Mouse (Mus musculus): ENCODE measurements around the gene Daam2. TPM values are rescaled to one million over a fixed set of nuclear protein-coding genes. Genes with fewer than 3 reads are reported as not detected.

Daam2 gene
- polyA plus RNA-seq (2015; fragmentation: Nextera tagmentation; extraction: Ambion mirVana) = 4.7 and 4.8 TPM in 2 replicates

DNA sequence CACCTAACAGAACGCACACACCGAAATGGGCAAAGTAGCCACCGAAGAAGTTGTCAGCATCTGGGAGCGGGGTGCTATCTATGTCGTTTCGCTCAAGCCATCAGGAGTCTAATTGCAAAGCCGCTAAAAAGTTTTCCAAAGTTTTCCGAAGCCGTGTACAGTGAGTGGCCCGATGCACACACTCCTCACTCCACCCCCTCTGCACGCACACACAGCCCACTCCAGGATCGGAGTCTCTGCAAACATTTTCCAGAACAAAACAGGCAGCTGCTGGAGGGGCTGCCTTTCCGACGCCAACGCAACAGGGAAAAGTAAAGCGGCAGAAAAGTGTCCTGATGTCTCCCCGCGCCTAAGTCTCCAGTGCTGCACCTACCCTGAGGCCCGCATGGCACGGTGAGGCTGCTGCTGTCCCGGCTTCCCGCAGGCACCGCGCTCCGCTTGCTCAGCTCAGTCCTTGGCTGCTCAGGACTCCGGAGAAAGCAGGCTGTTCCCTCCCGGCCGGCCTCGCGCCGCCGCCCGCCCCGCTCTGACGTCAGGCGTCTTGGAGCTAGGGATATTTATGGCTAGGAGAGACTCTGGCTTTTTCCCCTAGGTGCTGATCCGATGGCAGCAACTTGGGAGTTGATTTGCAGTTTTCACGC is at the start of gene Daam2:
Gene Daam2 (minus strand): TSS at position 514 of the 641 bp plus-strand sequence.
- H3K9ac ChIP-seq (ENCODE audit: low read depth, low read length) = peak within 1 kb of the TSS; percentile 61
- 0 out of 2 replicates have a peak, but pooled peaks cover 2% of the 10 kb centered on the region for H3K4me1 ChIP-seq (replicated peaks; ENCODE audit: insufficient read depth, low read length)
- H3K9me3 ChIP-seq (replicated peaks; ENCODE audit: low read length) = no peaks in the 10 kb centered on the region
- under 1% methylated on average over 38 of the region's 38 CpGs for WGBS
- no peak for TF ChIP-seq CTCF (IDR thresholded peaks at IDR 0.05; ENCODE audit: low read depth)
- H3K4me2 ChIP-seq (ENCODE audit: low read length) = peak within 1 kb of the TSS; percentile 71
- no peaks in the 10 kb centered on the region for H3K36me3 ChIP-seq (ENCODE audit: insufficient read depth, low read length)
- no peaks in the 10 kb centered on the region for H3K27me3 ChIP-seq (ENCODE audit: insufficient read depth, low read length)
- peak within 1 kb of the TSS; percentile 47 for H3K4me3 ChIP-seq (replicated peaks; ENCODE audit: low read depth, low read length)
- DNase-seq (ENCODE audit: low spot score) = peak; percentile 93
- peak; percentile 86 for ATAC-seq (replicated peaks; ENCODE audit: low FRiP score, low read depth)
- peak within 1 kb of the TSS; percentile 70 for H3K27ac ChIP-seq

DNA sequence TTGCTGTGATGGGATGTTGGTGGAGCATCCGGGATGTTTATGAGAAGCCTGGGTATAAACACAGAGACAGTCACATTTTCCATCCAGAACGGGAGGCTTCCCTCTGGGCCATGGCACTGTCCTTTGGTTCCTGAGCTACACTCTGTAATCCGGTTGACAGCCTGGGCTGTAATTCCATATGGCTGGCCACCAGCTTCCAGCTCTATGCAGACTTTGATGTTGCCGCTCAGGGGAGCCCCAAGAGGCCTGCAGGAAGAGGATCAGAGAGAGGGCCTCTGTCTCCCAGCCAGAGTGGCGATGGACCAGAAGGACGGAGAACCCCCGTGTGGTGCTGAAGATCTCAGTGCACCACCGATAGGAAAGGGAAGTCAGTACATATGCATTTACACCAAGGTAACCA is 46.2 kb upstream of the Daam2 start:
- Histone ChIP-seq H3K4me3 (replicated peaks; ENCODE audit: low read depth, low read length) (no peak overlapping the region), H3K27me3 (ENCODE audit: insufficient read depth, low read length) (no peaks in the 10 kb centered on the region), H3K4me1 (replicated peaks; ENCODE audit: insufficient read depth, low read length) (no peaks in the 10 kb centered on the region), H3K4me2 (ENCODE audit: low read length) (no peak overlapping the region), H3K36me3 (ENCODE audit: insufficient read depth, low read length) (no peaks in the 10 kb centered on the region), H3K9me3 (replicated peaks; ENCODE audit: low read length) (no peaks in the 10 kb centered on the region), H3K27ac (no peak overlapping the region), H3K9ac (ENCODE audit: low read depth, low read length) (no peak overlapping the region)
- TF ChIP-seq CTCF (IDR thresholded peaks at IDR 0.05; ENCODE audit: low read depth) = no peak
- ATAC-seq (replicated peaks; ENCODE audit: low FRiP score, low read depth) (no peak), DNase-seq (ENCODE audit: low spot score) (no peak)
- WGBS = 40% methylated on average over 8 of the region's 8 CpGs

- WGBS = 55% methylated on average over 7 of the region's 7 CpGs
- ATAC-seq (replicated peaks; ENCODE audit: low FRiP score, low read depth) = no peak
These were observed 43.3 kb upstream of the Daam2 start for GRCm38 (mm10) chr17:49607351-49608027.

DNA sequence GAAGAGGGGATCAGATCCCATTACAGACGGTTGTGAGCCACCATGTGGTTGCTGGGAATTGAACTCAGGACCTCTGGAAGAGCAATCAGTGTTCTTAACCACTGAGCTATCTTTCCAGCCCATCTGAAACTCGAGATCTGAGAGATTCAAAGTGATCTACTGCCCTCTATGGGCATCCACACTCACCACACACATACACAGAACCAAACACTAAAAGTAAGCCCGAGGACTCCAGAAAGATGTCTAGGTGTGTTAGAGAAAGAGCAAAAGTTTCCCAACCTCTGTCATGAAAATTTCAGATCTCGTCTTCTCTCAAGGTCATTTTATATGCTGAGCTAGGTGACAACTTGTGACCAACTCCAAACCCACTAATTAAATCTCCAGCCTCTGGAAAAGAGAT is 41.3 kb upstream of the Daam2 start:
- ATAC-seq (replicated peaks; ENCODE audit: low FRiP score, low read depth) (no peak), DNase-seq (ENCODE audit: low spot score) (no peak)
- no peaks in the 10 kb centered on the region for H3K36me3 ChIP-seq (ENCODE audit: insufficient read depth, low read length)
- H3K27me3 ChIP-seq (ENCODE audit: insufficient read depth, low read length) = no peaks in the 10 kb centered on the region
- H3K4me2 ChIP-seq (ENCODE audit: low read length) = no peak overlapping the region
- no peak for TF ChIP-seq CTCF (IDR thresholded peaks at IDR 0.05; ENCODE audit: low read depth)
- no peak overlapping the region for H3K27ac ChIP-seq
- no peaks in the 10 kb centered on the region for H3K4me1 ChIP-seq (replicated peaks; ENCODE audit: insufficient read depth, low read length)
- H3K9me3 ChIP-seq (replicated peaks; ENCODE audit: low read length) = no peaks in the 10 kb centered on the region
- WGBS = 81% methylated on average over 4 of the region's 4 CpGs
- no peak overlapping the region for H3K9ac ChIP-seq (ENCODE audit: low read depth, low read length)
- no peak overlapping the region for H3K4me3 ChIP-seq (replicated peaks; ENCODE audit: low read depth, low read length)

More at GRCm38 (mm10) chr17:49607351-49608027, 43.3 kb upstream of the Daam2 start:
- Histone ChIP-seq H3K9me3 (replicated peaks; ENCODE audit: low read length) (no peaks in the 10 kb centered on the region), H3K4me2 (ENCODE audit: low read length) (no peak overlapping the region), H3K9ac (ENCODE audit: low read depth, low read length) (no peak overlapping the region), H3K36me3 (ENCODE audit: insufficient read depth, low read length) (no peaks in the 10 kb centered on the region), H3K27me3 (ENCODE audit: insufficient read depth, low read length) (no peaks in the 10 kb centered on the region), H3K4me1 (replicated peaks; ENCODE audit: insufficient read depth, low read length) (no peaks in the 10 kb centered on the region), H3K27ac (no peak overlapping the region), H3K4me3 (replicated peaks; ENCODE audit: low read depth, low read length) (no peak overlapping the region)
- TF ChIP-seq CTCF (IDR thresholded peaks at IDR 0.05; ENCODE audit: low read depth) = no peak
- DNase-seq (ENCODE audit: low spot score) = no peak

DNA sequence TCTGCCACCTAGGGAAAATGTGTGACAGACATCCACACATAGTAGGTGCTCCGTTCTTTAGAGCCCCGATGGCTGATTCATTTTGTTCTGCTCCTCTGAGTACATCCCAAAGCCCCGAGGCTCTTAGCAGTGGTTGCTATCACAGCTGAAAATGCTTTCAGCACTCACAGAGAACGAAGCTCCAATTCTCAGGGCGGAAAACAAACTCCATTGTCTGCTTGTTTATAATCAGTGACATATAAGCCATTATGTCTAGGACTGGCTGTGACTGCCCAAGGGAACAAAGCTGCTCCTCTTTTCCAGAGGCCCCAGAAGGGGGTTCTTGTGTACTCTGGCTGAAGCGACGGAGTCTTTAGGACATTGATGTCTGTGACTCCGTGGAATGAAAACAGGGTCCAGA is 25.9 kb upstream of the Daam2 start:
- DNase-seq (ENCODE audit: low spot score) (no peak), ATAC-seq (replicated peaks; ENCODE audit: low FRiP score, low read depth) (no peak)
- no peaks in the 10 kb centered on the region for H3K27me3 ChIP-seq (ENCODE audit: insufficient read depth, low read length)
- 57% methylated on average over 8 of the region's 8 CpGs for WGBS
- TF ChIP-seq CTCF (IDR thresholded peaks at IDR 0.05; ENCODE audit: low read depth) = no peak
- H3K9ac ChIP-seq (ENCODE audit: low read depth, low read length) = no peak overlapping the region
- H3K4me2 ChIP-seq (ENCODE audit: low read length) = no peak overlapping the region
- H3K9me3 ChIP-seq (replicated peaks; ENCODE audit: low read length) = no peaks in the 10 kb centered on the region
- H3K27ac ChIP-seq = no peak overlapping the region
- no peak overlapping the region for H3K4me3 ChIP-seq (replicated peaks; ENCODE audit: low read depth, low read length)
- no peaks in the 10 kb centered on the region for H3K36me3 ChIP-seq (ENCODE audit: insufficient read depth, low read length)
- no peaks in the 10 kb centered on the region for H3K4me1 ChIP-seq (replicated peaks; ENCODE audit: insufficient read depth, low read length)

DNA sequence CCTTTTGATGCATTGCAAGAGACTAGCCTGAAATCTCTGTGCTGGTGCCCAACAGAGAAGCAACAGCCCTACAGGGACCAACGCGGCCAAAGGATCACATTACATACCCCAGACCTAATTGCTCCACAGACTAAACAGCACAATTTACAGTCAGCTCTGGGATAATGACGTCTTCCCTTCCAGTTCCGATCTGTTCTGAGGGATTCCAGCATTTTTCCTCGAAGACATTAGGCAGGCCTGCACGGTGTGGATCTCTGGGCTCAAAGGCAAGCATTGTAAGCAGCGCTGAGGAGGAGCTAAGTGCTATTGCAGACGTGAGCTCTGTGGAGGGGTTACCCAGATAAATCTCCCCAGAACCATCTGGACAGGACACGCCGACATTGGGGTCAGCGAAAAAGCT is 18.3 kb upstream of the Daam2 start:
- H3K36me3 ChIP-seq (ENCODE audit: insufficient read depth, low read length) = no peaks in the 10 kb centered on the region
- H3K4me2 ChIP-seq (ENCODE audit: low read length) = no peak overlapping the region
- no peaks in the 10 kb centered on the region for H3K27me3 ChIP-seq (ENCODE audit: insufficient read depth, low read length)
- no peak for TF ChIP-seq CTCF (IDR thresholded peaks at IDR 0.05; ENCODE audit: low read depth)
- no peak overlapping the region for H3K4me3 ChIP-seq (replicated peaks; ENCODE audit: low read depth, low read length)
- DNase-seq (ENCODE audit: low spot score) = peak; percentile 61
- no peaks in the 10 kb centered on the region for H3K9me3 ChIP-seq (replicated peaks; ENCODE audit: low read length)
- no peaks in the 10 kb centered on the region for H3K4me1 ChIP-seq (replicated peaks; ENCODE audit: insufficient read depth, low read length)
- H3K27ac ChIP-seq = no peak overlapping the region
- no peak for ATAC-seq (replicated peaks; ENCODE audit: low FRiP score, low read depth)
- WGBS = 12% methylated on average over 11 of the region's 11 CpGs
- no peak overlapping the region for H3K9ac ChIP-seq (ENCODE audit: low read depth, low read length)
